Mouse (Mus musculus) lung, postnatal 25 days (tissue): ENCODE data around the gene Rapgef4.
A peak's percentile ranks its signal among the peaks of the same experiment; 100 is the strongest.

Experiments used
- DNase-seq: peaks from one replicate; pipeline ENCODE4 v3.0.0; 2022; ENCODE audit warnings: low spot score

Rapgef4 gene

DNA sequence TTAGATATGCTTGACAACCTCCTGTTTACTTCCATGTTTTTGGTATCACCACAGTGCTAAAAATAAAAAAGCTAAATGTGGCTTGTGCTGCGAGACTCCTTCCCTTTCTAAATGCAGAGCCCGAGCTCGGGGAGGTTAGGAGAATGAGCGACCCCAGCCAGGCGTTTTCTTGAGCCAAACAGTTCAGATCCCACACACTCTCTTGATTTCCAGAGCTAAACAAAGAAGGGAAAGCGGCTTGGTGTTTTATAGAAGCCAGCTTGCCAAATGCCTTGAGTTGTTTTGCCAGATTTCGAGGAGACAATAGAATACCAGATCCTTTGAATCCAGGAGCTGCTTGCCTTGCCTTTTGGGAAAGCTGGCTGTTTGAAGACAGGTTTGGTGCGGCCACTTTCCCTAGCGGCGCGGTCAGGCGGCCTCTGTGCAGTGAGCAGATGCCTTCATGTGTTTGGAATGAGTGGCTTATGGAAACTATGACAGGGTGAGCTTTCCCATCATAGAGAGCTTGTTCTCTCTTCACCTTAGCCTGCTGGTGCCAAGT lies 254.4 kb downstream of the Rapgef4 start:
- DNase-seq, result no peak

DNA sequence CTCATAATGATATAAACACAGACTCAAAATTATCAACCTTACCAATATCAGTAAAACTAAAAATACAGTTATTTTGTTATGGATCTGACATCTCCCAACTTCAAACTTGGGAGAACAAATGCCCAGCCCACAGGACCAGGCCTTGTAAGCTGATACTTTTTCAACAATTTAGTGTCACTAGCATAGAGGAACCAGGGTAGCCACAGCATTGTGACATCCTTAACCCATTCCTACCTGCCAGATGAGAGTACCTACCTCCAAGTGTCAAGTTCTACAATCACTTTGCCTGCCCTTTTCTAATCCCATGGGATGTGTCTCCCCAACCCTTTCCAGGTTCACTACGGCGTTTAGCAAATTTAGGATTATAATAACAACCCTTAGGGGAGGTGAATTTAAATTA lies 257.4 kb downstream of the Rapgef4 start:
- DNase-seq, result no peak

DNA sequence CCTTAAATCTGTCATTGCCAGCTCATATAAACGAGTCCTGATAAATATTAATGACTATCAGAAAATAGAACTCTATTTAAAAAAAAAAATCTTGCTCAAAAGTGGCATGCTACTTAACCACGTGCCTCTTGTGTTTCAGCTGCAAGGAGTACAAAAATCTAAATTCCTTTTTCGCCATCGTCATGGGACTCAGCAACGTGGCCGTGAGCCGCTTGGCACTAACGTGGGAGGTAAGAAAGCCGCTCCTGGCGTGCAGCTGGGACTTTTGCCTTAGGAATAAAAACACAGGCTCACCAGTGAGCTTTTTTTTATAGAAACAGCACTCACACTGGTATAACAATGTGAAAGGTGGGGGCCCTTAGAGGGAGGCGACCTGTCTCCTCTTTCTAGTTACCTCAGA lies 257.9 kb downstream of the Rapgef4 start:
- DNase-seq, result no peak

GRCm38 (mm10) chr2:72239456-72239855 lies 258.4 kb downstream of the Rapgef4 start:
- no peak for DNase-seq

DNA sequence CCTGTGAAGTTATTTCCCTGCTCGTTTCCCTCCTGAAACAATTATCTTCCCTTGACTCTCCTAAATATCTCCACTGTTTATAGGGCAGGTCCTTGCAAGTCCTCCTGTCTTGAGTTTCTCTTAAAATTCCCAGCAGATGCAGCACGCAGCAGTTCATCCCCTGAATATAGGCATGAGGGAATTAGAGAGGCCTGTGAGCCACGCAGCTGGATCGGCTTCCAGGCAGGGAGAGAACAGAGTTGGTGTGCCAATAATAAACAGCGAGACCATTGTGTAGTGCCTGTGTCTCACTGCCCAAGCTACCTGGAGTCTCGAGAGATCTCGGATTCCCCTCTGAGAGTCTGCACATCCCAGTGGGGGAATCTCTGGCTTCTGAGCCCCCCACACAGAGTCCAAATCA lies 259.0 kb downstream of the Rapgef4 start:
- DNase-seq, result no peak

DNA sequence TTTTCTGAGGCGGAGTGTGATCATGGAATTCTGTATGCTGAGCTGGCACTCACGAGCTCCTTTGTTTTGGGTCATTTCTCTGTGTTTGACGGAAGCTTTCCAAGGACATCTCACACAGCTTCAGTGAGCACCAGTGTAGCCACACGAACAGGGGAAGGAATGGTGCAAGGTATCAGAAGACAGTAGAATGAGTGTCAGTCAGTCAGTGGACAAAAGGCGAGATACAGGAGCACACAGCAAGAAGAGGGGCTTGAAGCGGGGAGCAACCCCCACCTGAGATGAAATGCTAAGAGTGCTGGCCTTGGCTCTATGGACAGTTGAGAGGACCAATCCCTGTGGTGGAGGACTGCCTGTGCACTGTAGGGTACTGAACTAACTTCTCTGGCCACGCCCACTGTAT lies 259.7 kb downstream of the Rapgef4 start:
- no peak for DNase-seq

DNA sequence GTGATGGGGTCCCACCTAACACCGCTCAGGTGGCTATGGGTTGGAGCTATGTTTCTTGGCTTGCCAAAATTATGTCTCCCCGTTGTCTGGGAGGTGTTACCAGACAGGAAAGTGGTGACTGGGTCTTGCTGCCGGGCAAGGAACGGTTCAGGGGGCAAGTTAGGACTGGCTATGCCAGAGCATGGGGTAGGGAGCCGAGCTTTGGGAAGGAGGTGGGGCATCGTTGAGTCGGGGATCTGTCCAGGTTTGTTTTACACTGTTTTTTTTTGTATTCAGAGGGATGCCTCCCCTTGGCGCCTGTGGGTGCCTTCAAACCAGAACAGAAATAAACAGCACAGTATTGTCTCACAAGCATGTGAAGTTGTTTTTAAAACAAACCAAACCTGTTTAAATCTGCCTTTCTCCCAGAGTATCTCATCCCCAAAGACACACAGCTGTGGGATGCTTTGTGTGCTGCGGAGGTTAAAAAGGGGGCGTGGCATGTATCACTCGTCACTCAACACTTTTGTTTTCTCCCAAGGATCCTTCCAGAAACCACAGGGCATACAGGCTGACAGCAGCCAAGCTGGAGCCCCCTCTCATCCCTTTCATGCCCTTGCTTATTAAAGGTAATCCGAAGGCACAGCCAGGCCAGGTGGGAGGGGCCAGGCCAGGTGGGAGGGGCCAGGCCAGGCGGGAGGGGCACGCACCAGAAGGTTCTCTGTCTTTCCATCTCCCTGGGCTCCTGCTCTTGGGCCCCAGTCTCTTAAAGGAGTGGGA lies 260.9 kb downstream of the Rapgef4 start:
- DNase-seq, result no peak

- DNase-seq, result no peak
These were observed 262.1 kb downstream of the Rapgef4 start for GRCm38 (mm10) chr2:72242910-72243675.

DNA sequence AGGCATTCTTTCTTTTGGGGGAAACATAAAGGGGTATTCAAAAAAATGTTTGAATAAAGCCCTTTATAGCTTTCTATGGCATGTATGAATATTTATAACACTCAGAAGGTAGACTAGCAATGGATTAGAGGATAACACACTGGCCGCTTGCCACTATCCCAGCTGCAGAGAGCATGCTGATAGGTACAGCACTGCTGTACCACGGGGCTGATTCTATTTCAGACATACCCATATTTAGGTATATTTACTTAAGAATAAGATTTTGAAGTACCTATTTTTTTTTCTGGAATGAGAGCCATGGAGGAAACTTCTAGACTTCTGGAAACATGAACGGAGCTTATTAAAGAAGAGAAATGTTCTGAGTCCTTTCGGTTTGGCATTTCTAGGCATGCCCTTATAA lies 264.6 kb downstream of the Rapgef4 start:
- no peak for DNase-seq

DNA sequence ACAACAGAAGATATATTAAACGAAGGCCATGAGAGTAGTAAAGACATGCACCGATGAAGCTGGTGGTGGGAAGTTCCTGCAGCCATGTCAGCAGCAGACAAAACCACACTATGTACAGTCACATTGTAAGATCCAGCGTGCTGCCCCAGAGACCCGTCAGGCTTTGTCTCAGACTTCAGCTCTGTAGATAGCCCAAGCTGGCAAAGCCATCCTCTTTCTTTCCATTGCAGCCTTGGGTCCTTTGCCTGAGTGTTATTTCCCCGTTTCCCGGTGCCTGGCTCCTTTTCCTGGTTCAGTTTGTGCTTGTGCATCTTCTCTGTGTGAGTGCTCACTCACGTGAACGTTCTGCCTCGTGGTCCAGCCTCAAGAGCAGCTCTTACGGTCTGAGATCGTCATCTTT lies 265.3 kb downstream of the Rapgef4 start:
- DNase-seq, result no peak

DNA sequence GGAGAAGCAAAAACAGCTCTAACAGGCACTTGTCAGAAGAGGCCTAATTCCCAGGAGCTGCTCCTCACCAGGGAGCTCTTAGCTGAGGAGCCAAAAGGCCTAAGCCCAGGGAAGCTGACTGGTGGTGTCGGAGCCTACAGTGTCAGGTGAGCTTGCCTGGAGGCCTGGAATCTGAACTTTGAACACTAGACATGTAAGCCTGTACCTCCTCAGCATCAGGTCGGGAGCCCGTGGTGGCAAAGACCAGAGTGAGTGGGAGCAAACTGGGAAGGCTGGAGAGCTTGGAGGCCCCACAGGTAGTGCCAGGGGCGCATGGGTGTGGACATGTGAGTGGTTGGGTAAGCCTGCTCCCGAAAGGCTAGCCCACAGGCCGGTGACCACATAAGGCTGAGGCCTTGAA lies 266.8 kb downstream of the Rapgef4 start:
- no peak for DNase-seq

DNA sequence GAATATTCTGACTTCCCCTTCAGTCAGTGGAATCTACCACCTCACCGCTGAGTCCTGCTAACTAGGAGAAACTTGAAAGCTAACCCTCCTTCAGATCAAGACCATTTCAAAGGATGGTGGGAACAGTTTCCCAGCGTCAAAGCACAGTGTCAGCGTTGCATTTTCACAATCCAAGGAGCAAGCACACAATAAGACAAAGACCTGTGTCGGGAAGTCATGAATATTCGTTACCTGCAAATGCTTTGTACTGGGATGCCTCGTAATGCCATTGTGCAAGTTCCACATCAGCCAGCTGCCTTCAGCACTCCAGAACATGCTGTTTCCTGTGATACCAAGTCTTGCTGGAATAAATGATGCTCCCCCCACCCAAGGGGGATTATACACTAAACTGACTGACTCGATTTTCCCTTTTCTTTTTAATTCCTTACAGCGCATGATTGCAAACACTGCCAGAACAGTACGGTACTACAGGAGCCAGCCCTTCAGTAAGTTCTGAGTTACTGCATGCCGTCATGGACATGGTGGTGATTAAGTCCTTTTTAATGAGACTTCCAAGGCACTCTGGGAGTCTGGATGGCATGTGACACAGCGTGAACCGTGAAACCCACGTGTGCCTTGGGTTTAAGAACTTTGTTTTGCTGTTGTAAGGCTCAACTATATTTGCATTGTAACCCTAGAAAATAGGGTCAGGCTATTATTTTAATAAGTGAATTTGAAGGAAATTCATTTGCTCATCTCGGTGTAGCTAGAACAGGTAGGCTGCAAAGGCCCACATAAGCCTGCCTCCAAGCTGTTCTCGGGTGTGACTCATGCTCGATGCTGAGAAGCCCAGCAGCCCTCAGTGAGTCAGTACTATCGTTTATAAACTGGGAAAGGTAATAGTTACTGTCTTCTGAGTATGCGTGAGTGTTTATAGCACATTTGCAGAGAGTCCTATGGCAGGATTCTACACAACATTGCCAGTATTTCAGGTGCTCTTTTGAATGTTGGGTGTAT lies 271.8 kb downstream of the Rapgef4 start:
- no peak for DNase-seq

GRCm38 (mm10) chr2:72253882-72254281 lies 272.8 kb downstream of the Rapgef4 start:
- no peak for DNase-seq

DNA sequence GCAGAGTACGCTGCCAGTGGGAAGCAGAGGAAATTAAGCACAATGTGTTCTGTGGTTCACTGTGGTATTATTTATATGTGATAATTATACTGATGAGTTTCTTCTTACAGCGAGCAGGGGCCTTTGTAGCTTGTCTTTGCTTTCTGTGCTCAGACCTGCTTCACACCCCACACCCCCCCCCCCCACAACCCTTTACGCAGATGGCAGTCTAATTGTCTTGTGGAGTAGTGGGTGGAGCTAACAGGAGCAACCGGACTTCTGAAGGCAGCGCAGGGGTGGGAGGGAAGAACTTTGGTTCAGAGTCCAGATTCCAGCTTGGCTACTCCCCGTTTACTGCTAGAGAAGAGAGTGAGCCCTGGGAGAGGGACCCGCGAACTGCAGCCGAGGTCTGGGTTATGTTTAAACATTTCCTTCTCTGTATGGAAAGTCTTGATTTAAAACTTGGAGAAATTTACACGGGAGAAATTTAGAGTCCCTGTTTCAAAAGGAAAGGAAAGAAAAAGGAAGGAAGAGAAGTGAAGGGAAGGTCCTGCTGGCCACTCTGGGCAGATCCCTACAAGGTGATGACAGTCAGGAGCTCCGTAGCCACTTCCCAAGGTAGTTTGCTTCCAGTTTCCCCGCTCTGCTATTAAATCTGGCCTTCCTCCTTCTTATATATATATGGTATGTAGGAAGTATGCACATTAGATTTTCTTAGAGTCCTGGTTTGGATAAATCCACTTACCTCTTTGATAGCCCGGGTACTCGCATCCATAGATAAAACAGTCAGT lies 274.0 kb downstream of the Rapgef4 start:
- no peak for DNase-seq

GRCm38 (mm10) chr2:72260704-72261103 lies 279.7 kb downstream of the Rapgef4 start:
- peak; percentile 41 for DNase-seq

- DNase-seq, result no peak
These were observed 281.9 kb downstream of the Rapgef4 start for GRCm38 (mm10) chr2:72262814-72263480.

DNA sequence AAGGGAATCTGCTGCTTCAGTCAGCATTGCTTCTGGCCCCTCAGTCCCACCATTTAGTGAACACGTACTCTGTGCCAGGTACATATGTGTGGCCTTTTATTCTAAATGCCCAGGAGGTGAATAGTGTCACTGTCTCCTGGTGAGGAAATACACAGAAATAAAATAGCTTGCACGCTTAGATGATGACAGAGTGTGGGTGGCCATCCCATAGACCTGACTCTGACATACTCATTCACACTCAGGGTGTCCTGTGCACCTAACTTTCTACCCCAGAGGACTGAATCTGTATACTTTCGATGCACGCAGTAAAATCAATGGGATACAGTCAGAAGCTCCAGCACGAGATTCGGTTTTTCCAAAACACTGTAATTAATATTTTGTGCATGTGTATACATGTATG lies 286.4 kb downstream of the Rapgef4 start:
- no peak for DNase-seq

DNA sequence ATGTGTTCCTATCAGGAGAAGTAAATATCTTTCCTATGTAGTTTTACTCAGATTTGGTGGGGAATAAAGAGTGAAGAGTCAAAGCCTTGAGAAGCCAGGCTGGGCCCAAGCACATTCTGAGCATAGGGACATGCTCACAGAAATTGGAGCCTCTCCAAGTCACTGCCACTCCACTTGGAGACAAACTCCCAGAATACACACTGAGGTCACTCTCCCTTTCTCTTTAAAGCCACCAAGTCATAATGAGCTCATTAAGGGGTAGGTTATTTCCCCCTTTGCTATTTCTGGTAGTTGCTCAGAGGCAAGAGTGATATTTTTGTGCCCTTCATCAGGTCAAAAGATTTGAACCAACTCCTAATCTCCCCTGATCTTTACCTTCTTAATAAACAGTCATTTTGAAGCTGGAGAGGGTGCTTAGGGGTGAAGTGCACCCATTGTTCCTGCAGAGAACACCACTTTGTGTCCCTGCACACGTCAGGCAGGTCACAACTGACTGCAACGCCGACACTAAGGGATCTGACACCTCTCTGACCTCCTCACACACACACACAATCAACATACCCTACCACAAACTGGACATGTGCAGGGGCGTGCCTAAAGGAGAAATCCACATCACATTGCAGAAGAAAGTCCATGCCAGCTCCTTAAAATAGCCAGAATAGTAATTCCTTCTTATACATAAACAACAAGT lies 288.8 kb downstream of the Rapgef4 start:
- DNase-seq, result peak; percentile 20

DNA sequence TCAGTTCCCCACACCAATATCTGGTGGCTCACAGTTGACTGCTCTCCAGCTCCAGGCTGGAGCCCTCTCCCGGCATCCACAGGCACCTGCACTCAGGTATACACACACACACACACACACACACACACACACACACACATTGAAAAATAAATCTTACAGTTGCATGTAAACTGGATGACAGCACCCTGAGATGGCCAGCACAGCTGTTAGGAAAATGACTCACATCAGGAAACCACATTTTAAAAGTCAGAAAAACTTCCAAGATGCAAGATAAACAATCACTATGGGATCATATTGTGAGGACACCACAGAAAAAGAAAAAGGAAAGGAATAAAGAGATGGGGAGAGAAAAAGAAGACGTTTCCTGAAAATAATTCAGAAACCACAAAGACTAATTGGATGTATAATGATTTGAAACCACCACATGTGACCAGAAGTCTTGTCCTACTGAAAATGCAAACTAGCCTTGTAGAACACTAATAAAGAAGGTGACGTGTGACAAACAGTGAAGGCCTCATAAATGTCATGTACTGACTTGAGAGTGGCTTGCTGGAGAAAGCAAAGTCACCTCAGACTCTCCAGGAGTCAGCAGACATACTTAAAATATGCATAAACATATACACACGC lies 297.3 kb downstream of the Rapgef4 start:
- DNase-seq, result no peak

- no peak for DNase-seq
These were observed 299.5 kb downstream of the Rapgef4 start for GRCm38 (mm10) chr2:72280524-72280923.
